Mouse (Mus musculus) midbrain, embryonic 12.5 days (tissue): Measurements from ENCODE around the gene Gm49601. TPM values are rescaled to one million over a fixed set of nuclear protein-coding genes. Genes with fewer than 3 reads are reported as not detected.

Experiments used
- polyA plus RNA-seq: library from polyadenylated mRNA; unstranded; fragments of >200 nt; fragmentation: Nextera tagmentation; extraction: Ambion mirVana; gene quantifications from 2 replicates; pipeline ENCODE4 v1.2.1, GENCODE M21; 2016

Gene Gm49601
- polyA plus RNA-seq, 1 experiment from 2014 or later: 13.5 TPM

Other genes starting within 250 kb of the Gm49601 start
- gene Txnrd2, start 200.0 kb downstream of the Gm49601 start, polyA plus RNA-seq: 22.5 and 23.8 TPM in 2 replicates
- gene Comt, start 199.6 kb downstream of the Gm49601 start, polyA plus RNA-seq: 54.9 and 60.1 TPM in 2 replicates
- 11.0 and 11.2 TPM in 2 replicates for gene Gnb1l, start 127.7 kb downstream of the Gm49601 start, polyA plus RNA-seq
- gene Rtl10, start 127.5 kb downstream of the Gm49601 start, polyA plus RNA-seq: 2.1 TPM in 2 replicates
- 1.4 and 2.0 TPM in 2 replicates for gene Tbx1, start 35.8 kb downstream of the Gm49601 start, polyA plus RNA-seq
- 7.0 and 8.5 TPM in 2 replicates for gene Gp1bb, start 4.0 kb downstream of the Gm49601 start, polyA plus RNA-seq
- gene Sept5, start 3.5 kb upstream of the Gm49601 start, polyA plus RNA-seq: 81.6 and 84.4 TPM in 2 replicates
- 34.6 and 39.2 TPM in 2 replicates for gene Cldn5, start 150.4 kb upstream of the Gm49601 start, polyA plus RNA-seq
- gene Ufd1, start 185.4 kb upstream of the Gm49601 start, polyA plus RNA-seq: 104 and 107 TPM in 2 replicates
- gene Cdc45, start 185.6 kb upstream of the Gm49601 start, polyA plus RNA-seq: 41.3 and 42.1 TPM in 2 replicates
- gene 2510002D24Rik, start 210.2 kb upstream of the Gm49601 start, polyA plus RNA-seq: 23.6 and 25.8 TPM in 2 replicates
- gene Gm28539, start 210.2 kb upstream of the Gm49601 start, polyA plus RNA-seq: not detected in 2 replicates